Mouse (Mus musculus) kidney, embryonic 14.5 days (tissue): ENCODE results near the gene Fuca1. TPM values are rescaled to one million over a fixed set of nuclear protein-coding genes. Genes with fewer than 3 reads are reported as not detected.

Experiments used
- ATAC-seq: fragments of 200-750 bp; cut with Nextera tagmentation; 2 replicates; pipeline ENCODE4 v1.8.0; 2017; ENCODE audit warnings: moderate number of reproducible peaks, mild to moderate bottlenecking, moderate TSS enrichment, moderate library complexity; ENCODE audit not compliant: low FRiP score, low TSS enrichment
- H3K27ac ChIP-seq: fragments of 300-500 bp; sonication (generic); 2 replicates; pipeline ENCODE4 v1.5.1; 2014; ENCODE audit warnings: low read depth, mild to moderate bottlenecking, low read length, moderate library complexity, mixed read lengths
- H3K27me3 ChIP-seq: fragments of 300-500 bp; sonication (generic); 2 replicates; pipeline ENCODE4 v1.6.1; 2014; ENCODE audit warnings: mild to moderate bottlenecking, low read length; ENCODE audit not compliant: control insufficient read depth, insufficient read depth
- H3K36me3 ChIP-seq: fragments of 300-500 bp; sonication (generic); 2 replicates; pipeline ENCODE4 v1.6.1; 2014; ENCODE audit warnings: low read length, mixed read lengths; ENCODE audit not compliant: control insufficient read depth, insufficient read depth
- H3K4me1 ChIP-seq: fragments of 300-500 bp; sonication (generic); 2 replicates; pipeline ENCODE4 v1.6.1; 2014; ENCODE audit warnings: low read length, mixed read lengths; ENCODE audit not compliant: control insufficient read depth, insufficient read depth
- H3K4me2 ChIP-seq: fragments of 300-500 bp; sonication (generic); replicated peaks from 2 replicates; pipeline ENCODE4 v1.6.1; 2014; ENCODE audit warnings: low read depth, mild to moderate bottlenecking, low read length
- H3K4me3 ChIP-seq: fragments of 300-500 bp; sonication (generic); 2 replicates; pipeline ENCODE4 v1.5.1; 2014; ENCODE audit warnings: mild to moderate bottlenecking, low read length
- H3K9ac ChIP-seq: fragments of 300-500 bp; sonication (generic); 2 replicates; pipeline ENCODE4 v1.6.1; 2014; ENCODE audit warnings: low read depth, mild to moderate bottlenecking, low read length, moderate library complexity
- H3K9me3 ChIP-seq: fragments of 300-500 bp; sonication (generic); 2 replicates; pipeline ENCODE4 v1.6.1; 2016; ENCODE audit warnings: low read length; ENCODE audit not compliant: control insufficient read depth
- WGBS: fragments of 180-500 bp; shearing (Covaris S2); extraction: QIAGEN DNeasy Blood & Tissue Kit; methylation state at CpG from one replicate; pipeline ENCODE4 v1.1.7; 2014; 5-methylcytosine and 5-hydroxymethylcytosine counted together
- polyA plus RNA-seq: library from polyadenylated mRNA; unstranded; fragments of >200 nt; fragmentation: Nextera tagmentation; extraction: Ambion mirVana; gene quantifications from 2 replicates; pipeline ENCODE4 v1.2.1, GENCODE M21; 2014

The Fuca1 gene
- polyA plus RNA-seq, result 57.6 and 69.2 TPM in 2 replicates

- peak; percentile 95 for ATAC-seq
- H3K4me2 ChIP-seq, result peak within 1 kb of the TSS; percentile 96
- peak within 1 kb of the TSS; percentile 82 for H3K9ac ChIP-seq
- H3K4me1 ChIP-seq, result peaks cover 8% of the 10 kb centered on the region
- peak within 1 kb of the TSS; percentile 69; the same call in 1 of the 2 replicates for H3K27ac ChIP-seq
- peaks cover 5% of the 10 kb centered on the region; the same call in 1 of the 2 replicates for H3K36me3 ChIP-seq
- 2% methylated on average over 60 of the region's 60 CpGs for WGBS
- H3K9me3 ChIP-seq, result no peaks in the 10 kb centered on the region
- H3K27me3 ChIP-seq, result no peaks in the 10 kb centered on the region
- peak within 1 kb of the TSS; percentile 74 for H3K4me3 ChIP-seq
Observed at GRCm38 (mm10) chr4:135920304-135921241, at the start of gene Fuca1. Gene Fuca1 (plus strand): TSS chr4:135920735.

GRCm38 (mm10) chr4:135872015-135872414 lies 48.5 kb upstream of the Fuca1 start:
- ATAC-seq, result no peak
- no peaks in the 10 kb centered on the region for H3K9me3 ChIP-seq
- peak overlapping the region; percentile 100; the same call in 1 of the 2 replicates for H3K27ac ChIP-seq
- 41% methylated on average over 3 of the region's 3 CpGs for WGBS
- no peaks in the 10 kb centered on the region for H3K27me3 ChIP-seq
- H3K4me1 ChIP-seq, result peaks cover 42% of the 10 kb centered on the region
- peaks cover 27% of the 10 kb centered on the region for H3K36me3 ChIP-seq
- H3K4me2 ChIP-seq, result peak overlapping the region; percentile 86
- H3K4me3 ChIP-seq, result peak overlapping the region; percentile 85
- peak overlapping the region; percentile 97 for H3K9ac ChIP-seq

- peak overlapping the region; percentile 100 for H3K27ac ChIP-seq
- peak overlapping the region; percentile 86 for H3K4me2 ChIP-seq
- no peak for ATAC-seq
- H3K9ac ChIP-seq, result peak overlapping the region; percentile 97
- peaks cover 43% of the 10 kb centered on the region for H3K4me1 ChIP-seq
- H3K27me3 ChIP-seq, result no peaks in the 10 kb centered on the region
- no peaks in the 10 kb centered on the region for H3K9me3 ChIP-seq
- peak overlapping the region; percentile 85 for H3K4me3 ChIP-seq
- WGBS, result 7% methylated on average over 17 of the region's 17 CpGs
- peaks cover 27% of the 10 kb centered on the region for H3K36me3 ChIP-seq
Observed at GRCm38 (mm10) chr4:135872589-135873391, 47.7 kb upstream of the Fuca1 start.

- peak; percentile 93 for ATAC-seq
- H3K36me3 ChIP-seq, result peaks cover 26% of the 10 kb centered on the region
- H3K9me3 ChIP-seq, result no peaks in the 10 kb centered on the region
- peak within 1 kb of the TSS; percentile 100 for H3K27ac ChIP-seq
- peak within 1 kb of the TSS; percentile 97 for H3K9ac ChIP-seq
- peak within 1 kb of the TSS; percentile 86 for H3K4me2 ChIP-seq
- H3K4me3 ChIP-seq, result peak within 1 kb of the TSS; percentile 85
- under 1% methylated on average over 59 of the region's 60 CpGs for WGBS
- no peaks in the 10 kb centered on the region for H3K27me3 ChIP-seq
- peaks cover 43% of the 10 kb centered on the region for H3K4me1 ChIP-seq
Observed at GRCm38 (mm10) chr4:135873526-135874202, 46.9 kb upstream of the Fuca1 start, which contains the start of gene Pnrc2. Gene Pnrc2 (minus strand): TSS chr4:135873850.

- H3K36me3 ChIP-seq, result peaks cover 18% of the 10 kb centered on the region
- H3K4me2 ChIP-seq, result peak overlapping the region; percentile 47
- 77% methylated on average over 10 of the region's 10 CpGs for WGBS
- no peak for ATAC-seq
- H3K27ac ChIP-seq, result peak overlapping the region; percentile 100; the same call in 1 of the 2 replicates
- peak overlapping the region; percentile 97; the same call in 1 of the 2 replicates for H3K9ac ChIP-seq
- no peaks in the 10 kb centered on the region for H3K9me3 ChIP-seq
- no peak overlapping the region; the same call in 1 of the 2 replicates for H3K4me3 ChIP-seq
- H3K4me1 ChIP-seq, result peaks cover 43% of the 10 kb centered on the region
- no peaks in the 10 kb centered on the region for H3K27me3 ChIP-seq
Observed at GRCm38 (mm10) chr4:135874564-135875535, 45.7 kb upstream of the Fuca1 start.

- Histone ChIP-seq H3K4me2 (no peak overlapping the region; the same call in 1 of the 2 replicates), H3K9ac (peak overlapping the region; percentile 45; the same call in 1 of the 2 replicates), H3K4me3 (no peak overlapping the region), H3K9me3 (no peaks in the 10 kb centered on the region), H3K4me1 (peaks cover 41% of the 10 kb centered on the region), H3K36me3 (peaks cover 15% of the 10 kb centered on the region), H3K27me3 (no peaks in the 10 kb centered on the region), H3K27ac (peak overlapping the region; percentile 84)
- ATAC-seq, result no peak
- WGBS, result 25% methylated on average over 7 of the region's 7 CpGs
Observed at GRCm38 (mm10) chr4:135875546-135875945, 45.0 kb upstream of the Fuca1 start.

GRCm38 (mm10) chr4:135875991-135876582 lies 44.4 kb upstream of the Fuca1 start:
- peak overlapping the region; percentile 14 for H3K4me3 ChIP-seq
- 5% methylated on average over 9 of the region's 9 CpGs for WGBS
- H3K4me2 ChIP-seq, result peak overlapping the region; percentile 38
- H3K9ac ChIP-seq, result peak overlapping the region; percentile 45
- no peak for ATAC-seq
- H3K27ac ChIP-seq, result peak overlapping the region; percentile 84
- H3K9me3 ChIP-seq, result no peaks in the 10 kb centered on the region
- peaks cover 35% of the 10 kb centered on the region for H3K4me1 ChIP-seq
- H3K27me3 ChIP-seq, result no peaks in the 10 kb centered on the region
- H3K36me3 ChIP-seq, result peaks cover 14% of the 10 kb centered on the region
